Mouse (Mus musculus) liver, adult 2 months (tissue): ENCODE results near the gene Gm10324. TPM values are rescaled to one million over a fixed set of nuclear protein-coding genes. Genes with fewer than 3 reads are reported as not detected.
"Not testable (repeated sequence)": the region's sequence is repeated elsewhere in the genome, so short reads cannot be mapped to it uniquely, and the experiment has no call there.

Experiments used
- DNase-seq: peaks from one replicate; pipeline ENCODE4 v3.0.0-alpha.2; 2011; ENCODE audit warnings: low read depth, low spot score; ENCODE audit errors: extremely low read depth
- H3K27ac ChIP-seq: fragments of 200-500 bp; replicated peaks from 2 replicates; pipeline ENCODE4 v1.5.1; 2012; ENCODE audit warnings: low read depth, mild to moderate bottlenecking, control low read depth, inconsistent platforms, low read length; ENCODE audit not compliant: insufficient read depth
- H3K27me3 ChIP-seq: fragments of 200-500 bp; 2 replicates; pipeline ENCODE4 v1.6.1; 2012; ENCODE audit warnings: mild to moderate bottlenecking, moderate library complexity, low read length, inconsistent platforms; ENCODE audit not compliant: control insufficient read depth, insufficient read depth
- H3K36me3 ChIP-seq: fragments of 200-500 bp; 2 replicates; pipeline ENCODE4 v1.6.1; 2012; ENCODE audit warnings: low read length, inconsistent platforms; ENCODE audit not compliant: control insufficient read depth, insufficient read depth
- H3K4me1 ChIP-seq: fragments of 200-500 bp; 2 replicates; pipeline ENCODE4 v1.6.1; 2011; ENCODE audit warnings: low read length; ENCODE audit not compliant: control insufficient read depth, insufficient read depth
- H3K4me3 ChIP-seq: fragments of 200-500 bp; 2 replicates; pipeline ENCODE4 v1.5.1; 2011; ENCODE audit warnings: low read depth, mild to moderate bottlenecking, control low read depth, low read length, moderate library complexity; ENCODE audit not compliant: insufficient read depth
- H3K79me2 ChIP-seq: fragments of 200-500 bp; 2 replicates; pipeline ENCODE4 v1.6.1; 2012; ENCODE audit warnings: inconsistent platforms, mild to moderate bottlenecking, low read length, moderate library complexity; ENCODE audit not compliant: control insufficient read depth, insufficient read depth
- H3K9ac ChIP-seq: fragments of 200-500 bp; 2 replicates; pipeline ENCODE4 v1.6.1; 2012; ENCODE audit warnings: low read depth, mild to moderate bottlenecking, control low read depth, inconsistent platforms, low read length
- WGBS: fragments of 180-500 bp; shearing (Covaris S2); methylation state at CpG from one replicate; pipeline ENCODE4 v1.1.7; 2018; 5-methylcytosine and 5-hydroxymethylcytosine counted together
- polyA plus RNA-seq: library from polyadenylated mRNA; depleted of rRNA; stranded (reverse); fragments of >200 nt; gene quantifications from 2 replicates; pipeline ENCODE4 v1.2.3, GENCODE M21; 2012; rRNA removed
- total RNA-seq: library from RNA; depleted of rRNA; stranded (reverse); fragments of >200 nt; gene quantifications from 2 replicates; pipeline ENCODE4 v1.2.3, GENCODE M21; 2014; rRNA removed

Gene Gm10324
- not detected in 2 replicates for total RNA-seq
- not detected in 2 replicates for polyA plus RNA-seq

DNA sequence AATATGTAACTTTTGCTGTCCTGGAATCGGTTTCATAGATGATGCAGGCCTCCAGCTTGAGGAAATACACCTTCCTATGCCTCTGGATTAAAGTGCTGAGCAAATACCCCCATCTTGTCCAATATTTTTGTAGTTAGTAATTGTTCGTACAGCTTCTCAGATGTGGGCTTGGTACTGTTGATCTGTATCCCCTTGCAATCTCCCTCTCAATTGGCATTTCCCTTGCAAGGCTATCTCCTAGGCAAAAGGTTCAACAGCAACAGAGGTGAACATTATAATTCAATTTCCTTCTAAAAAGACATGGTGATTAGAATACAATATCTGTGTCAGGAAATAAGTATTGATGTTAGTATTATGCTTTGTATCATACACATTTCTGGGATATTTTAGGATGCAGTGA lies at the start of gene Gm10324:
TSS of gene Gm10324 (plus strand) at position 301 of the 400 bp plus-strand sequence.
- no CpG with 5 or more reads among the region's 2 CpGs for WGBS
- not testable (repeated sequence) for H3K79me2 ChIP-seq, H3K4me1 ChIP-seq, H3K9ac ChIP-seq, H3K27ac ChIP-seq, DNase-seq, H3K36me3 ChIP-seq, H3K27me3 ChIP-seq, H3K4me3 ChIP-seq

Other genes with a start within 250 kb of the Gm10324 start
- gene Gm10772, start 108.0 kb downstream of the Gm10324 start, total RNA-seq = not detected in 2 replicates
- not detected in 2 replicates for gene Gm10772, start 108.0 kb downstream of the Gm10324 start, polyA plus RNA-seq